Mouse (Mus musculus) 3T3-L1 (cell line): ENCODE data around the gene Lamp1.

Source experiments
- DNase-seq: peaks from one replicate; pipeline ENCODE4 v3.0.0-alpha.2; 2015; ENCODE audit warnings: low read depth, low spot score

Lamp1 gene

GRCm38 (mm10) chr8:13200301-13201012, 41.5 kb downstream of the Lamp1 start, which contains the start of gene Grtp1:
Gene Grtp1 (minus strand): TSS chr8:13200620.
- DNase-seq: no peak

GRCm38 (mm10) chr8:13201013-13201334, 42.0 kb downstream of the Lamp1 start:
- no peak for DNase-seq

- DNase-seq: peak; percentile 48
These were observed 43.1 kb downstream of the Lamp1 start for GRCm38 (mm10) chr8:13202041-13202440.

- no peak for DNase-seq
These were observed 43.8 kb downstream of the Lamp1 start for GRCm38 (mm10) chr8:13202806-13203205.

GRCm38 (mm10) chr8:13203472-13203871, 44.5 kb downstream of the Lamp1 start:
- DNase-seq: peak; percentile 41

GRCm38 (mm10) chr8:13204371-13205140, 45.6 kb downstream of the Lamp1 start:
- peak; percentile 93 for DNase-seq

GRCm38 (mm10) chr8:13205311-13205710, 46.4 kb downstream of the Lamp1 start:
- DNase-seq: peak; percentile 45

- no peak for DNase-seq
These were observed 47.3 kb downstream of the Lamp1 start for GRCm38 (mm10) chr8:13206290-13206689.

- DNase-seq: peak; percentile 52
These were observed 49.8 kb downstream of the Lamp1 start for GRCm38 (mm10) chr8:13208627-13209355.

- DNase-seq: no peak
These were observed 50.8 kb downstream of the Lamp1 start for GRCm38 (mm10) chr8:13209770-13210169.

- DNase-seq: peak; percentile 96
These were observed 54.7 kb downstream of the Lamp1 start for GRCm38 (mm10) chr8:13213479-13214268.

- DNase-seq: no peak
These were observed 57.4 kb downstream of the Lamp1 start for GRCm38 (mm10) chr8:13216386-13216785.

- no peak for DNase-seq
These were observed 58.1 kb downstream of the Lamp1 start for GRCm38 (mm10) chr8:13217093-13217492.

GRCm38 (mm10) chr8:13217986-13218385, 59.0 kb downstream of the Lamp1 start:
- no peak for DNase-seq

GRCm38 (mm10) chr8:13218441-13218840, 59.5 kb downstream of the Lamp1 start:
- DNase-seq: no peak

- no peak for DNase-seq
These were observed 65.5 kb downstream of the Lamp1 start for GRCm38 (mm10) chr8:13224426-13224825.
